Mouse (Mus musculus): ENCODE measurements around the gene Pitpna. TPM values are rescaled to one million over a fixed set of nuclear protein-coding genes. Genes with fewer than 3 reads are reported as not detected.

The Pitpna gene
- polyA plus RNA-seq, 1 experiment, result 160 TPM

- TF ChIP-seq POLR2A (IDR thresholded peaks at IDR 0.05; ENCODE audit: low read depth, low read length) (peak; percentile 91), CTCF (IDR thresholded peaks at IDR 0.05; ENCODE audit: borderline replicate concordance, insufficient read depth, low read length) (no peak)
- peak overlapping the region; percentile 61 for H3K4me3 ChIP-seq (ENCODE audit: insufficient read depth, low read length)
- peaks cover 9% of the 10 kb centered on the region for H3K4me1 ChIP-seq (ENCODE audit: control insufficient read depth, insufficient read depth, low read length)
- H3K27ac ChIP-seq (ENCODE audit: insufficient read depth, low read length), result peak overlapping the region; percentile 97
Observed at GRCm38 (mm10) chr11:75653781-75654470, 66.0 kb downstream of the Pitpna start.

GRCm38 (mm10) chr11:75654471-75655390 lies 66.8 kb downstream of the Pitpna start:
- Histone ChIP-seq H3K27ac (ENCODE audit: insufficient read depth, low read length) (peak overlapping the region; percentile 93), H3K4me1 (ENCODE audit: control insufficient read depth, insufficient read depth, low read length) (peaks cover 11% of the 10 kb centered on the region), H3K4me3 (ENCODE audit: insufficient read depth, low read length) (peak overlapping the region; percentile 69)
- TF ChIP-seq CTCF (IDR thresholded peaks at IDR 0.05; ENCODE audit: borderline replicate concordance, insufficient read depth, low read length), result no peak
- TF ChIP-seq POLR2A (IDR thresholded peaks at IDR 0.05; ENCODE audit: low read depth, low read length), result no peak

- Histone ChIP-seq H3K4me3 (ENCODE audit: insufficient read depth, low read length) (peak overlapping the region; percentile 69), H3K4me1 (ENCODE audit: control insufficient read depth, insufficient read depth, low read length) (peaks cover 11% of the 10 kb centered on the region), H3K27ac (ENCODE audit: insufficient read depth, low read length) (peak overlapping the region; percentile 93)
- no peak for TF ChIP-seq CTCF (IDR thresholded peaks at IDR 0.05; ENCODE audit: borderline replicate concordance, insufficient read depth, low read length)
- TF ChIP-seq POLR2A (IDR thresholded peaks at IDR 0.05; ENCODE audit: low read depth, low read length), result peak; percentile 56
Observed at GRCm38 (mm10) chr11:75655621-75656545, 68.0 kb downstream of the Pitpna start.

- H3K4me1 ChIP-seq (ENCODE audit: control insufficient read depth, insufficient read depth, low read length), result peaks cover 11% of the 10 kb centered on the region
- H3K4me3 ChIP-seq (ENCODE audit: insufficient read depth, low read length), result peak overlapping the region; percentile 69
- peak overlapping the region; percentile 64 for H3K27ac ChIP-seq (ENCODE audit: insufficient read depth, low read length)
- TF ChIP-seq CTCF (IDR thresholded peaks at IDR 0.05; ENCODE audit: borderline replicate concordance, insufficient read depth, low read length) (no peak), POLR2A (IDR thresholded peaks at IDR 0.05; ENCODE audit: low read depth, low read length) (no peak)
Observed at GRCm38 (mm10) chr11:75656621-75657590, 69.0 kb downstream of the Pitpna start.

GRCm38 (mm10) chr11:75657841-75658240 lies 69.9 kb downstream of the Pitpna start:
- no peak overlapping the region for H3K27ac ChIP-seq (ENCODE audit: insufficient read depth, low read length)
- TF ChIP-seq POLR2A (IDR thresholded peaks at IDR 0.05; ENCODE audit: low read depth, low read length), result no peak
- TF ChIP-seq CTCF (IDR thresholded peaks at IDR 0.05; ENCODE audit: borderline replicate concordance, insufficient read depth, low read length), result no peak
- no peak overlapping the region; the same call in 1 of the 2 replicates for H3K4me3 ChIP-seq (ENCODE audit: insufficient read depth, low read length)
- peaks cover 11% of the 10 kb centered on the region for H3K4me1 ChIP-seq (ENCODE audit: control insufficient read depth, insufficient read depth, low read length)

GRCm38 (mm10) chr11:75658311-75658710 lies 70.4 kb downstream of the Pitpna start:
- no peak overlapping the region for H3K27ac ChIP-seq (ENCODE audit: insufficient read depth, low read length)

GRCm38 (mm10) chr11:75658996-75659750 lies 71.3 kb downstream of the Pitpna start:
- peaks cover 11% of the 10 kb centered on the region for H3K4me1 ChIP-seq (ENCODE audit: control insufficient read depth, insufficient read depth, low read length)
- no peak overlapping the region for H3K27ac ChIP-seq (ENCODE audit: insufficient read depth, low read length)
- TF ChIP-seq POLR2A (IDR thresholded peaks at IDR 0.05; ENCODE audit: low read depth, low read length), result no peak
- no peak for TF ChIP-seq CTCF (IDR thresholded peaks at IDR 0.05; ENCODE audit: borderline replicate concordance, insufficient read depth, low read length)
- no peak overlapping the region for H3K4me3 ChIP-seq (ENCODE audit: insufficient read depth, low read length)

More at GRCm38 (mm10) chr11:75658311-75658710, 70.4 kb downstream of the Pitpna start:
- H3K4me3 ChIP-seq (ENCODE audit: insufficient read depth, low read length), result no peak overlapping the region; the same call in 1 of the 2 replicates
- TF ChIP-seq CTCF (IDR thresholded peaks at IDR 0.05; ENCODE audit: borderline replicate concordance, insufficient read depth, low read length) (no peak), POLR2A (IDR thresholded peaks at IDR 0.05; ENCODE audit: low read depth, low read length) (no peak)
- peaks cover 11% of the 10 kb centered on the region for H3K4me1 ChIP-seq (ENCODE audit: control insufficient read depth, insufficient read depth, low read length)

Data from embryonic fibroblast, embryonic 13.5 days (primary cell).